Mouse (Mus musculus) G1E (cell line): ENCODE measurements at regions not wholly inside any gene's neighbourhood (a gene's known extent, or its start where the extent isn't known, plus 50 kb on each side); places are given as distances from the start of the nearest gene placed in this dataset.

Experiments used
- CTCF ChIP-seq: IDR thresholded peaks from 2 replicates; pipeline ENCODE4 v1.5.1; 2012; ENCODE audit warnings: low read depth, low read length, inconsistent platforms, mixed read lengths
- GATA1 ChIP-seq: IDR thresholded peaks from 2 replicates; pipeline ENCODE4 v1.6.1; 2012; ENCODE audit warnings: borderline replicate concordance, low read length, inconsistent platforms, mixed read lengths
- GATA2 ChIP-seq: IDR thresholded peaks from 2 replicates; pipeline ENCODE4 v1.6.1; 2012; ENCODE audit warnings: low read depth, low read length, inconsistent platforms, borderline replicate concordance
- POLR2AphosphoS5 ChIP-seq: IDR thresholded peaks from 2 replicates; pipeline ENCODE4 v1.6.1; 2012; ENCODE audit warnings: low read depth, low read length, inconsistent platforms; ENCODE audit not compliant: insufficient replicate concordance
- TAL1 ChIP-seq: conservative IDR thresholded peaks from 2 replicates; pipeline ENCODE4 v1.6.1; 2012; ENCODE audit warnings: low read depth, low read length, inconsistent platforms, mixed read lengths

DNA sequence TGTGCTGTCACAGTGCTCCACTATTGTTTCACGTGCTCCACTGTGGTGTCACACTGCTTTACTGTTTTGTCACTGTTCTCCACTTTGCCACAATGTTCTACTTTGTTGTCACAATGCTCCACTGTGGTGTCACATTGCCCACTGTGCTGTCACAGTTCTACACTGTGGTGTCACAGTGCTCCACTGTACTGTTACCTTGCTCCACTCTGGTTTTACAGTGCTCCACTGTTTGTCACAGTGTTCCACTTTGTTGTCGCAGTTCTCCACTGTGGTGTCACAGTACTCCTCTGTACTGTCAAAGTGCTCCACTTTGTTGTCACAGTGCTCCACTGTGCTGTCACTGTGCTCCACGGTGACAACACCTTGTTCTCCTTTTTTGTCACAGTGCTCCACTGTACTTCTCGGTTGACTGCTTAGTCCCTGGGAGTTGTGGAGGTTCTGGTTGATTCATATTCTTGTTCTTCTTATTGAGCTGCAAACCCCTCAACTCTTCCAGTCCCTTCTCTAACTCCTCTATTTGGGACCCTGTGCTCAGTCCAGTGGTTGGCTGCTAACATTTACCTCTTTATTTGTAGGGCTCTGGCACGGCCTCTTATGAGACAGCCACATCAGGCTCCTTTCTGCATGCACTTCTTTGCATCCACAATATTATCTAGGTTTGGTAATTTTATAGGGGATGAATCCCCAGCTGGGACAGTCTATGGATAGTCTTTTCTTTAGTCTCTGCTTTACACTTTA, 349.7 kb upstream of the Olfr161 start:
- TF ChIP-seq CTCF (no peak), GATA1 (no peak), POLR2AphosphoS5 (no peak), TAL1 (no peak), GATA2 (no peak)
